Mouse (Mus musculus): ENCODE results near the gene Tas1r3. TPM values are rescaled to one million over a fixed set of nuclear protein-coding genes. Genes with fewer than 3 reads are reported as not detected.
A peak's percentile ranks its signal among the peaks of the same experiment; 100 is the strongest.

Tas1r3 gene
- polyA plus RNA-seq, 1 experiment from 2014 or later = 0.29 TPM

DNA sequence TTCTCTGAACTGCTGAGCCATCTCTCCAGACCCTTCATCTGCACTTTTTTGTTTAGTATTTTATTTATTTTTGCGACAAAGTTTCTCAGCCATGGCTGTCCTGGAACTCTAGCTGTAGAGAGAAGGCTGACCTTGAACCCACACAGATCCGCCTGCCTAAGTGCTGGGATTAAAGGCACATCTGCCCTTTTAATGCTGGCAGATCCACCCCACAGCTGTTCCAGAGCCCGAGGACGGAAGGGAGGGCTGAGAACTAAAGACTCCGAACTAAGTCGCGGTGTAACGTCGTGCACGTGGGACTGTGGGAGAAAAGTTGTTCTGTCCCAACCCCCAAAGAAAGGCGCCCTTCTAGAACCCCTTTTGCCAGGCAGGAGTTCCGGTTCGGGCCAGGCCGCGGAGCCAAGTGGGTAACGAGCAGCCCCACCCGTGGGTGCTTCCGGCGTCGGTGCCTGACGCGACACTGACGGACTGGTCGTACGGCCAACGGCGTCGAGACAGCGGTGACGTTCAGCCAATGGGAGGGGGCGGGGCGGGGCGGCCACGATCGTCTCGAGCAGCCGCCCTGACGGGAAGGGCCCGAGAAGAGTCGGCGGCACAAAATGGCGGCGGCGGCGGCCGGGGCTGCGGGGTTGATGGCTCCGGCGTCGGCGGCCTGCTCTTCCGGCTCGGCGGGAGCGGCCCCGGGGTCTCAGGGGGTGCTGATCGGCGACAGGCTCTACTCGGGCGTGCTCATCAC is 51.1 kb downstream of the Tas1r3 start, which contains the start of gene Ccnl2:
Ccnl2 (plus strand) TSS at position 561 of the 736 bp plus-strand sequence.
- Histone ChIP-seq H3K4me1 (peaks cover 23% of the 10 kb centered on the region), H3K36me3 (replicated peaks) (peaks cover 86% of the 10 kb centered on the region), H3K4me3 (peak within 1 kb of the TSS; percentile 100), H3K27me3 (replicated peaks; ENCODE audit: low read depth, poor library complexity, severe bottlenecking) (no peaks in the 10 kb centered on the region), H3K9me3 (no peaks in the 10 kb centered on the region), H3K27ac (replicated peaks) (peak within 1 kb of the TSS; percentile 98)
- WGBS = under 1% methylated on average over 60 of the region's 60 CpGs
- DNase-seq (ENCODE audit: low spot score) = peak; percentile 98

Small RNAs within 50 kb of the gene (microRNA-seq; reads per million reads assigned to microRNA genes)
- gene Gm22991 = not detected

Other genes with a start within 250 kb of the Tas1r3 start
- gene Cdk11b, start 238.5 kb downstream of the Tas1r3 start, polyA plus RNA-seq (2016; fragmentation: Nextera tagmentation; extraction: Ambion mirVana) = 77.7 and 79.9 TPM in 2 replicates
- gene Gm10563, start 218.0 kb downstream of the Tas1r3 start, polyA plus RNA-seq (2016; fragmentation: Nextera tagmentation; extraction: Ambion mirVana) = not detected in 2 replicates
- gene Mmp23, start 210.0 kb downstream of the Tas1r3 start, polyA plus RNA-seq (2016; fragmentation: Nextera tagmentation; extraction: Ambion mirVana) = 5.8 and 7.4 TPM in 2 replicates
- gene Mib2, start 194.2 kb downstream of the Tas1r3 start, polyA plus RNA-seq (2016; fragmentation: Nextera tagmentation; extraction: Ambion mirVana) = 19.3 and 20.0 TPM in 2 replicates
- gene Fndc10, start 169.0 kb downstream of the Tas1r3 start, polyA plus RNA-seq (2016; fragmentation: Nextera tagmentation; extraction: Ambion mirVana) = 1.5 and 1.8 TPM in 2 replicates
- 158 and 167 TPM in 2 replicates for gene Ssu72, start 158.6 kb downstream of the Tas1r3 start, polyA plus RNA-seq (2016; fragmentation: Nextera tagmentation; extraction: Ambion mirVana)
- 0.53 and 0.79 TPM in 2 replicates for gene Tmem240, start 128.6 kb downstream of the Tas1r3 start, polyA plus RNA-seq (2016; fragmentation: Nextera tagmentation; extraction: Ambion mirVana)
- gene Atad3a, start 102.3 kb downstream of the Tas1r3 start, polyA plus RNA-seq (2016; fragmentation: Nextera tagmentation; extraction: Ambion mirVana) = 132 and 137 TPM in 2 replicates
- 8.6 and 9.3 TPM in 2 replicates for gene Vwa1, start 88.7 kb downstream of the Tas1r3 start, polyA plus RNA-seq (2016; fragmentation: Nextera tagmentation; extraction: Ambion mirVana)
- 0.59 and 0.61 TPM in 2 replicates for gene Tmem88b, start 77.5 kb downstream of the Tas1r3 start, polyA plus RNA-seq (2016; fragmentation: Nextera tagmentation; extraction: Ambion mirVana)
- 0.20 TPM in 1 of 2 replicates, not detected in the other for gene Ankrd65, start 72.9 kb downstream of the Tas1r3 start, polyA plus RNA-seq (2016; fragmentation: Nextera tagmentation; extraction: Ambion mirVana)
- 254 and 259 TPM in 2 replicates for gene Mrpl20, start 60.5 kb downstream of the Tas1r3 start, polyA plus RNA-seq (2016; fragmentation: Nextera tagmentation; extraction: Ambion mirVana)
- gene Ccnl2, start 50.9 kb downstream of the Tas1r3 start, polyA plus RNA-seq (2016; fragmentation: Nextera tagmentation; extraction: Ambion mirVana) = 179 and 187 TPM in 2 replicates
- 170 and 178 TPM in 2 replicates for gene Aurkaip1, start 32.1 kb downstream of the Tas1r3 start, polyA plus RNA-seq (2016; fragmentation: Nextera tagmentation; extraction: Ambion mirVana)
- gene Mxra8, start 23.7 kb downstream of the Tas1r3 start, polyA plus RNA-seq (2016; fragmentation: Nextera tagmentation; extraction: Ambion mirVana) = 43.6 and 43.9 TPM in 2 replicates
- gene Dvl1, start 16.0 kb downstream of the Tas1r3 start, polyA plus RNA-seq (2016; fragmentation: Nextera tagmentation; extraction: Ambion mirVana) = 4.3 and 5.0 TPM in 2 replicates
- gene Cptp, start 6.1 kb upstream of the Tas1r3 start, polyA plus RNA-seq (2016; fragmentation: Nextera tagmentation; extraction: Ambion mirVana) = 18.6 and 19.4 TPM in 2 replicates
- gene Ints11, start 6.2 kb upstream of the Tas1r3 start, polyA plus RNA-seq (2016; fragmentation: Nextera tagmentation; extraction: Ambion mirVana) = 97.9 and 109 TPM in 2 replicates
- 50.1 and 52.7 TPM in 2 replicates for gene Pusl1, start 28.4 kb upstream of the Tas1r3 start, polyA plus RNA-seq (2016; fragmentation: Nextera tagmentation; extraction: Ambion mirVana)
- 24.1 and 28.0 TPM in 2 replicates for gene Acap3, start 28.5 kb upstream of the Tas1r3 start, polyA plus RNA-seq (2016; fragmentation: Nextera tagmentation; extraction: Ambion mirVana)
- gene Ube2j2, start 80.5 kb upstream of the Tas1r3 start, polyA plus RNA-seq (2016; fragmentation: Nextera tagmentation; extraction: Ambion mirVana) = 146 and 151 TPM in 2 replicates
- 22.7 and 23.6 TPM in 2 replicates for gene C1qtnf12, start 99.0 kb upstream of the Tas1r3 start, polyA plus RNA-seq (2016; fragmentation: Nextera tagmentation; extraction: Ambion mirVana)
- gene B3galt6, start 129.3 kb upstream of the Tas1r3 start, polyA plus RNA-seq (2016; fragmentation: Nextera tagmentation; extraction: Ambion mirVana) = 12.7 and 15.7 TPM in 2 replicates
- gene Sdf4, start 129.5 kb upstream of the Tas1r3 start, polyA plus RNA-seq (2016; fragmentation: Nextera tagmentation; extraction: Ambion mirVana) = 132 and 138 TPM in 2 replicates
- gene Tnfrsf4, start 150.5 kb upstream of the Tas1r3 start, polyA plus RNA-seq (2016; fragmentation: Nextera tagmentation; extraction: Ambion mirVana) = 1.1 and 1.4 TPM in 2 replicates
- 1.2 and 1.4 TPM in 2 replicates for gene Tnfrsf18, start 162.8 kb upstream of the Tas1r3 start, polyA plus RNA-seq (2016; fragmentation: Nextera tagmentation; extraction: Ambion mirVana)
- 0.69 and 0.95 TPM in 2 replicates for gene Ttll10, start 196.1 kb upstream of the Tas1r3 start, polyA plus RNA-seq (2016; fragmentation: Nextera tagmentation; extraction: Ambion mirVana)
- 73.9 and 76.9 TPM in 2 replicates for gene 9430015G10Rik, start 246.6 kb upstream of the Tas1r3 start, polyA plus RNA-seq (2016; fragmentation: Nextera tagmentation; extraction: Ambion mirVana)

Data from embryonic facial prominence, embryonic 10.5 days (tissue).